ENCODE assay signal across 14 mouse cellular contexts in genomic region chr14:80979475-80979874, GRCm38 (mm10).
DNase-seq lines count a peak whose midpoint lies in the region; ATAC-seq and TF ChIP-seq lines count a peak whose summit lies in the region.
"Had no signal": no experiment of that assay in that cellular context is flagged by ENCODE, and none has a peak within 500 bp of the region (broad histone marks: within the 10 kb centered on the region; RNA-seq: fewer than 3 reads in every experiment).

No protein-coding gene starts in this region.

- WGBS in heart, embryonic 10.5 days: 38% methylated on average over 5 of the region's 5 CpGs
- 23% methylated on average over 5 of the region's 5 CpGs for WGBS in kidney, embryonic 15.5 days
- WGBS in kidney, adult 2 months: 18% methylated on average over 5 of the region's 5 CpGs

- no peak overlapping the region for H3K9ac ChIP-seq in kidney, embryonic 15.5 days
- H3K9ac ChIP-seq: embryonic facial prominence, embryonic 12.5 days; forebrain, embryonic 15.5 days had no signal

- no peaks in the 10 kb centered on the region for H3K36me3 ChIP-seq in heart, embryonic 10.5 days
- no peaks in the 10 kb centered on the region for H3K36me3 ChIP-seq in kidney, embryonic 15.5 days
- no peaks in the 10 kb centered on the region for H3K36me3 ChIP-seq in kidney, adult 2 months (ENCODE audit: control insufficient read depth, insufficient read depth, low read length)
- H3K36me3 ChIP-seq: embryonic facial prominence, embryonic 12.5 days; forebrain, embryonic 15.5 days; G1E had no signal

- no peak overlapping the region for H3K4me2 ChIP-seq in kidney, embryonic 15.5 days
- H3K4me2 ChIP-seq: embryonic facial prominence, embryonic 12.5 days; forebrain, embryonic 15.5 days had no signal

- peak; percentile 70 for ATAC-seq in kidney, embryonic 15.5 days (replicated peaks; ENCODE audit: low FRiP score)
- ATAC-seq: forebrain, embryonic 15.5 days had no signal

- no peak overlapping the region for H3K27ac ChIP-seq in heart, embryonic 10.5 days
- no peak overlapping the region for H3K27ac ChIP-seq in kidney, embryonic 15.5 days
- no peak overlapping the region for H3K27ac ChIP-seq in kidney, adult 2 months (ENCODE audit: insufficient read depth, low read depth, low read length)
- H3K27ac ChIP-seq: embryonic facial prominence, embryonic 12.5 days; forebrain, embryonic 15.5 days had no signal

- peak; percentile 76 for DNase-seq in heart, embryonic 10.5 days (ENCODE audit: low spot score)
- DNase-seq in heart, adult 9 months (ENCODE audit: low spot score in 2 of 2): no peak
- DNase-seq in kidney, adult 2 months: no peak
- peak; percentile 41 for DNase-seq in ovary, postnatal 36 days (ENCODE audit: low spot score)
- no peak for DNase-seq in ovary, postnatal 14 days (ENCODE audit: low spot score)
- no peak for DNase-seq in layer of hippocampus, postnatal 25 days (ENCODE audit: extremely low spot score in 1 of 2, low spot score in 1 of 2)
- DNase-seq in thymus, postnatal 25 days: no peak
- DNase-seq: cerebellum, adult 11-12 months; thymus, postnatal 4 days had no signal

- TF ChIP-seq POLR2A in kidney, adult 2 months (IDR thresholded peaks at IDR 0.05; ENCODE audit: low read depth, low read length): no peak

- peaks cover 7% of the 10 kb centered on the region; the same call in 1 of the 2 replicates for H3K4me1 ChIP-seq in heart, embryonic 10.5 days
- H3K4me1 ChIP-seq in kidney, embryonic 15.5 days: peaks cover 7% of the 10 kb centered on the region
- no peaks in the 10 kb centered on the region for H3K4me1 ChIP-seq in kidney, adult 2 months (ENCODE audit: control insufficient read depth, insufficient read depth, low read length)
- H3K4me1 ChIP-seq: embryonic facial prominence, embryonic 12.5 days; forebrain, embryonic 15.5 days; megakaryocyte, embryonic 14.5 days had no signal

- H3K27me3 ChIP-seq in heart, embryonic 10.5 days (ENCODE audit: insufficient read depth, poor library complexity, severe bottlenecking): no peaks in the 10 kb centered on the region
- no peaks in the 10 kb centered on the region for H3K27me3 ChIP-seq in kidney, embryonic 15.5 days
- no peaks in the 10 kb centered on the region for H3K27me3 ChIP-seq in kidney, adult 2 months (replicated peaks; ENCODE audit: control insufficient read depth, insufficient read depth, low read length)
- H3K27me3 ChIP-seq: embryonic facial prominence, embryonic 12.5 days; forebrain, embryonic 15.5 days; megakaryocyte, embryonic 14.5 days had no signal

- H3K9me3 ChIP-seq in heart, embryonic 10.5 days: no peaks in the 10 kb centered on the region
- H3K9me3 ChIP-seq in kidney, embryonic 15.5 days (replicated peaks): no peaks in the 10 kb centered on the region
- H3K9me3 ChIP-seq: embryonic facial prominence, embryonic 12.5 days; forebrain, embryonic 15.5 days; megakaryocyte, embryonic 14.5 days had no signal

- no peak overlapping the region for H3K4me3 ChIP-seq in heart, embryonic 10.5 days
- H3K4me3 ChIP-seq in kidney, embryonic 15.5 days (replicated peaks): no peak overlapping the region
- H3K4me3 ChIP-seq in kidney, adult 2 months (ENCODE audit: insufficient read depth, low read depth, low read length): no peak overlapping the region
- H3K4me3 ChIP-seq: embryonic facial prominence, embryonic 12.5 days; forebrain, embryonic 15.5 days; megakaryocyte, embryonic 14.5 days had no signal

- no peak for TF ChIP-seq CTCF in kidney, adult 2 months (conservative IDR thresholded peaks at IDR 0.05; ENCODE audit: insufficient read depth, insufficient read length, low read depth, low read length)

Comparison
In these comparisons a context has a peak if more than half of its experiments do, and no peak if none do; other contexts are left out.
1. DNase-seq: peak in heart, embryonic 10.5 days (single experiment) and ovary, postnatal 36 days (single experiment); none in heart, adult 9 months (0 of 2), kidney, adult 2 months (single experiment), ovary, postnatal 14 days (single experiment), layer of hippocampus, postnatal 25 days (0 of 2) and thymus, postnatal 25 days (single experiment).